Mouse (Mus musculus) cerebellum, adult 9-11 months (tissue): ENCODE measurements around the gene Gsto2.
"Not testable (repeated sequence)": the region's sequence is repeated elsewhere in the genome, so short reads cannot be mapped to it uniquely, and the experiment has no call there.

Experiments
- DNase-seq: peaks from one replicate; pipeline ENCODE4 v3.0.0; 2022

The Gsto2 gene

GRCm38 (mm10) chr19:47865353-47865947 is at the start of gene Gsto2:
Gene Gsto2 (plus strand): TSS chr19:47865534.
- peak; percentile 97 for DNase-seq

GRCm38 (mm10) chr19:47817692-47818091 is 47.6 kb upstream of the Gsto2 start:
- DNase-seq: no peak

GRCm38 (mm10) chr19:47820832-47821493 is 44.4 kb upstream of the Gsto2 start:
- peak; percentile 58 for DNase-seq

GRCm38 (mm10) chr19:47821494-47821872 is 43.9 kb upstream of the Gsto2 start:
- DNase-seq: no peak

GRCm38 (mm10) chr19:47822143-47822796 is 43.1 kb upstream of the Gsto2 start:
- no peak for DNase-seq

GRCm38 (mm10) chr19:47824026-47824425 is 41.3 kb upstream of the Gsto2 start:
- no peak for DNase-seq

- no peak for DNase-seq
Measured at GRCm38 (mm10) chr19:47829913-47830450, 35.4 kb upstream of the Gsto2 start.

- DNase-seq: no peak
Measured at GRCm38 (mm10) chr19:47831111-47831510, 34.2 kb upstream of the Gsto2 start.

- DNase-seq: no peak
Measured at GRCm38 (mm10) chr19:47832316-47832715, 33.0 kb upstream of the Gsto2 start.

GRCm38 (mm10) chr19:47834614-47835013 is 30.7 kb upstream of the Gsto2 start:
- DNase-seq: no peak

GRCm38 (mm10) chr19:47835776-47836175 is 29.6 kb upstream of the Gsto2 start:
- no peak for DNase-seq

GRCm38 (mm10) chr19:47836701-47837526 is 28.4 kb upstream of the Gsto2 start:
- peak; percentile 32 for DNase-seq

GRCm38 (mm10) chr19:47837527-47837901 is 27.8 kb upstream of the Gsto2 start:
- no peak for DNase-seq

GRCm38 (mm10) chr19:47841234-47841633 is 24.1 kb upstream of the Gsto2 start:
- DNase-seq: not testable (repeated sequence)

GRCm38 (mm10) chr19:47849735-47850134 is 15.6 kb upstream of the Gsto2 start:
- no peak for DNase-seq

- not testable (repeated sequence) for DNase-seq
Measured at GRCm38 (mm10) chr19:47852131-47852530, 13.2 kb upstream of the Gsto2 start.

GRCm38 (mm10) chr19:47853053-47853452 is 12.3 kb upstream of the Gsto2 start:
- DNase-seq: no peak

- DNase-seq: no peak
Measured at GRCm38 (mm10) chr19:47853951-47854795, 11.2 kb upstream of the Gsto2 start.

- DNase-seq: peak; percentile 90
Measured at GRCm38 (mm10) chr19:47854796-47855783, 10.2 kb upstream of the Gsto2 start, which contains the start of gene Gsto1. Gene Gsto1 (plus strand): TSS chr19:47854970.
